Comparison of ENCODE assay signal across 13 mouse cellular contexts in genomic region chr14:10710796-10711311, GRCm38 (mm10).
"Had no signal": no experiment of that assay in that cellular context is flagged by ENCODE, and none has a peak within 500 bp of the region (broad histone marks: within the 10 kb centered on the region; RNA-seq: fewer than 3 reads in every experiment).

No protein-coding gene starts in this region.

- H3K9ac ChIP-seq: limb, embryonic 15.5 days; liver, embryonic 13.5 days; liver, postnatal 0 days; lung, embryonic 15.5 days; midbrain, embryonic 15.5 days; neural tube, embryonic 12.5 days had no signal

- ATAC-seq: liver, postnatal 0 days; midbrain, embryonic 15.5 days had no signal

- H3K9me3 ChIP-seq: limb, embryonic 15.5 days; liver, embryonic 13.5 days; lung, embryonic 15.5 days; megakaryocyte, embryonic 14.5 days; midbrain, embryonic 15.5 days; neural tube, embryonic 12.5 days had no signal

- H3K4me2 ChIP-seq: limb, embryonic 15.5 days; liver, embryonic 13.5 days; lung, embryonic 15.5 days; midbrain, embryonic 11.5 days; midbrain, embryonic 15.5 days; neural tube, embryonic 12.5 days had no signal

- H3K27ac ChIP-seq: left cerebral cortex, adult 2 months; limb, embryonic 15.5 days; liver, embryonic 13.5 days; lung, embryonic 15.5 days; macrophage; midbrain, embryonic 15.5 days; neural tube, embryonic 12.5 days; stomach, postnatal 0 days had no signal

- H3K4me3 ChIP-seq: left cerebral cortex, adult 2 months; limb, embryonic 15.5 days; liver, embryonic 13.5 days; lung, embryonic 15.5 days; megakaryocyte, embryonic 14.5 days; midbrain, embryonic 15.5 days; neural tube, embryonic 12.5 days had no signal

- H3K27me3 ChIP-seq: limb, embryonic 15.5 days; liver, embryonic 13.5 days; lung, embryonic 15.5 days; megakaryocyte, embryonic 14.5 days; midbrain, embryonic 15.5 days; neural tube, embryonic 12.5 days had no signal

- DNase-seq: liver, embryonic 13.5 days; liver, postnatal 0 days; lung, postnatal 14 days; thymus, postnatal 4 days had no signal

- H3K4me1 ChIP-seq: limb, embryonic 15.5 days; liver, embryonic 13.5 days; lung, embryonic 15.5 days; megakaryocyte, embryonic 14.5 days; midbrain, embryonic 15.5 days; neural tube, embryonic 12.5 days had no signal

- H3K36me3 ChIP-seq: limb, embryonic 15.5 days; liver, embryonic 13.5 days; lung, embryonic 15.5 days; midbrain, embryonic 15.5 days; neural tube, embryonic 12.5 days had no signal
